Mouse (Mus musculus) hindbrain, embryonic 13.5 days (tissue): ENCODE results near the gene Calhm2. TPM values are rescaled to one million over a fixed set of nuclear protein-coding genes. Genes with fewer than 3 reads are reported as not detected.

Source experiments
- ATAC-seq: fragments of 200-750 bp; cut with Nextera tagmentation; 2 replicates; pipeline ENCODE4 v1.8.0; 2017; ENCODE audit warnings: moderate TSS enrichment; ENCODE audit not compliant: low FRiP score
- H3K27ac ChIP-seq: fragments of 300-500 bp; sonication (generic); 2 replicates; pipeline ENCODE4 v1.5.1; 2015; ENCODE audit warnings: inconsistent platforms, mild to moderate bottlenecking, moderate library complexity
- H3K27me3 ChIP-seq: fragments of 300-500 bp; sonication (generic); 2 replicates; pipeline ENCODE4 v1.6.1; 2015; ENCODE audit warnings: mild to moderate bottlenecking, inconsistent platforms
- H3K36me3 ChIP-seq: fragments of 300-500 bp; sonication (generic); 2 replicates; pipeline ENCODE4 v1.6.1; 2015; ENCODE audit warnings: mild to moderate bottlenecking, inconsistent platforms
- H3K4me1 ChIP-seq: fragments of 300-500 bp; sonication (generic); replicated peaks from 2 replicates; pipeline ENCODE4 v1.6.1; 2015; ENCODE audit warnings: inconsistent platforms
- H3K4me2 ChIP-seq: fragments of 300-500 bp; sonication (generic); 2 replicates; pipeline ENCODE4 v1.6.1; 2015; ENCODE audit warnings: inconsistent platforms, mild to moderate bottlenecking, moderate library complexity
- H3K4me3 ChIP-seq: fragments of 300-500 bp; sonication (generic); 2 replicates; pipeline ENCODE4 v1.5.1; 2015; ENCODE audit warnings: mild to moderate bottlenecking, inconsistent platforms
- H3K9ac ChIP-seq: fragments of 300-500 bp; sonication (generic); 2 replicates; pipeline ENCODE4 v1.6.1; 2015; ENCODE audit warnings: mild to moderate bottlenecking, inconsistent platforms
- H3K9me3 ChIP-seq: fragments of 300-500 bp; sonication (generic); 2 replicates; pipeline ENCODE4 v1.6.1; 2016; ENCODE audit warnings: inconsistent platforms
- WGBS: fragments of 180-500 bp; shearing (Covaris S2); methylation state at CpG from one replicate; pipeline ENCODE4 v1.1.7; 2015; 5-methylcytosine and 5-hydroxymethylcytosine counted together
- polyA plus RNA-seq: library from polyadenylated mRNA; unstranded; fragments of >200 nt; fragmentation: Nextera tagmentation; extraction: Ambion mirVana; gene quantifications from 2 replicates; pipeline ENCODE4 v1.2.1, GENCODE M21; 2015

Calhm2 gene
- polyA plus RNA-seq, 1 experiment from 2014 or later = 1.3 TPM

DNA sequence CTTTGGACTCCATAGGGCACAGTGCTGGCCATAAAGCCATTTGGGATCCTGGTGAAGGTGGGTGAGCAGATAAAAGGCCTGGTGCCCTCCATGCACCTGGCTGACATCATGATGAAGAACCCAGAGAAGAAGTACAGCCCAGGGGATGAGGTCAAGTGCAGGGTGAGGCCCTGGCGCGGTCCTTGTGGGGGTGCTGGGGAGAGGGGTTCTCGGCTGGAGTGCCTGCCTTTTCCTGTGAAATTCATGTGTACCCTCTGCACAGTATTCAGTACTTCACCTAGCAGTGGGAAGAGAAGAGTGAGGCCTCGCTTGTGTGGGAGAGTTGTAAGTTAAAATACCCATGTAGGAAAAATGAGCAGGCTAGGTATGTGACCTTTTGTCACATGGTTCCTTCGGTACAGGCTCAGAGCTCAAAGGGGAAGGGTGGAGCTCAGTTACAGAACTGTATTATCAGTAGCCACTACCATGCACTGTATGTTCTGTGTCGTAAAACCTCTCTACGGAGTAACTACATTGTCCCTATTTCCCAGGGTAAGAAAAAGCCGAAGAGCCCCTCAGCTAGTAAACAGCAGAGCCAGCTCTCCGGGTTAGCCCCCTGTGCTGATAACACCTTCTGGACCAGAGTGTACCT lies 33.3 kb downstream of the Calhm2 start:
- H3K9me3 ChIP-seq = no peaks in the 10 kb centered on the region
- H3K9ac ChIP-seq = no peak overlapping the region
- H3K4me1 ChIP-seq = no peaks in the 10 kb centered on the region
- WGBS = 97% methylated on average over 9 of the region's 9 CpGs
- no peak for ATAC-seq
- no peaks in the 10 kb centered on the region for H3K27me3 ChIP-seq
- H3K36me3 ChIP-seq = peaks cover 99% of the 10 kb centered on the region
- H3K27ac ChIP-seq = no peak overlapping the region
- H3K4me3 ChIP-seq = no peak overlapping the region
- H3K4me2 ChIP-seq = no peak overlapping the region

DNA sequence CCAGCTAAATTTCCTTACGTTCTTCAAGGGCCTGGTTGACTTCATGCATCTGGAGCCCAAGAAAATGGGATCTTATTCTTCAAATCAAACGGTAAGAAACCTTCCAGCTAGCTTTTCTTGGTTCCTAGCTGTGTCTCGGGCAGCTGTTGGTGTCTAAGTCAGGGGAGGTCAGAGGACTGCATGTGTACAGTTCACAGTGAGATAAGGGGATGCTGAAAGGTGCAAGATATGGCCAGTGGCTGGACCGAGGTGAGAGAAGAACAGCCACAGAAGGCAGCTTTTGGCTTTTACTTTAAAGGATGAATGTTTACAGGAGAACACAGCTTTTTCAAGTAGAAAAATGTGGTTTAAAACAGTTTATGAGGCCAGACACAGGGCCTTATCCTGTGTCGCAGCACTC lies 37.0 kb downstream of the Calhm2 start:
- no peak overlapping the region for H3K4me3 ChIP-seq
- no peaks in the 10 kb centered on the region for H3K27me3 ChIP-seq
- no peaks in the 10 kb centered on the region for H3K4me1 ChIP-seq
- ATAC-seq = no peak
- H3K9ac ChIP-seq = no peak overlapping the region
- H3K27ac ChIP-seq = no peak overlapping the region
- H3K4me2 ChIP-seq = no peak overlapping the region
- H3K9me3 ChIP-seq = no peaks in the 10 kb centered on the region
- peaks cover 98% of the 10 kb centered on the region for H3K36me3 ChIP-seq
- 93% methylated on average over 5 of the region's 5 CpGs for WGBS

DNA sequence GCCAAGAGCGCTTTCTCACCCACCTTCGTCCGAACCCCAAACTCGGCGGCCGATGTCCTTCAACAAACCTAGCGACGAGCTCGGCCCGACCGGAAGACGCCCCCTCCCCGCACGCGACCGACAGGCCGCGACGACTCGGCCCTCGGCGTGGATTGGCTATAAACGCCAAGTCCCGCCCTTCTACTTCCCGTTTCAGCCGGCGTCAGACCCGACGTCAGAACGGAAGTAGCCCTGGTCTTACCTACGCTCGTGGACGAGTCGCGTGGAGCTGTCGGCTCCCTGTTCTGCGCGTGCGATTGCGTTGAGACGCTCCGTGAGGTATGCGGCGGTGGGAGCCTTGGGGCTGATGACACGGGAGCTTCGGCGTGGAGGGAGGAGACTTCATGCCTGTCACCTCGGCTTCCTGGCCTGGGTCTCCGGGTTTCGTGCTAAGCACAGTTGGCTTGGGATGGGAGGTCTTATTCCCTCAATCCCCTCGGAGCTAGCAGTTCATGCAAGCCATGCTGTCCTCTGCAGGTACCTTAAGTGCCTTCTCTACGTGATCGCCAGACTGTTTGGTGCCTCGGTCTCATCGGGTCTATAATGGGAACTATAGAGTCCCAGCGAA lies 47.4 kb downstream of the Calhm2 start, which contains the start of the genes Usmg5 and Pdcd11:
Gene Usmg5 (minus strand): TSS at position 98 of the 607 bp plus-strand sequence.
Gene Pdcd11 (plus strand): TSS at position 219 of the 607 bp plus-strand sequence.
- peak; percentile 100 for ATAC-seq
- H3K36me3 ChIP-seq = peaks cover 28% of the 10 kb centered on the region
- under 1% methylated on average over 56 of the region's 56 CpGs for WGBS

DNA sequence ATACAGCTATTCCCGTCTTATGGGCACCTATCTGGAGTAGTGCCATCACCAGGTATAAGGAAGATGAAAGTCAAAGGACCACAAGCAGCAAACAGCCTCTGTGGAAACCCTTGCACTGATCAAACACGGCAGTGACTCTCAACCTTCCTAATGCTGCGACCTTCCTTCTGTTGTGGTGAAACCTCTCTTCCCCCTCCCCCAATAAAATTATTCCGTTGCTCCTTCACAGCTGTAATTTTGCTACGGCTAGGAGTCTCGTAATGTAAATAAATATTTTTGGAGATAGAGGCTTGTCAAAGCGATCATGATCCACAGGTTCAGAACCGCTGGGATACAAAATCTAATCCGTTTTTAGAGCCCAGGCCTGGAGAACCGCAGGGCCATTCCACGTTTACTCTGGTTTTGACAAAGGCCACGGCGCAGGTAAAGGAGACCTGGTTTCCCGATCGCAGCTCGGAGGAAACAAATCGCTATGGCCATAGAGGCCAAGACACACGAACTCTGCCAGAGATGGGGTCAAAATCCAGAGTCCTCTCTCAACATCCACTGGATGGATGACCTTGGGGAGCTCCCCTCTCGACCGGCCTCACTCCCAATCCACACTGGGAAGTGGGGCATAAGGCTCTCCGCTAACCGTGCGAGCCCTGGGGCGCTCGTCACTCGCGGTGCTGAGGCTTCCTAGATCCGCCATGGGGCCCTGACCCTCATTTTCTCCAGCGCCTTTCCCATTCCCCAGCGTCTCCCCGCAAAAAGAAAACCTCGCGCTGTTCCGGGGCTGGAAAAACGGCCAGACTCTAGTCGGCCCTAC lies 48.2 kb downstream of the Calhm2 start:
- H3K27me3 ChIP-seq = no peaks in the 10 kb centered on the region
- peak overlapping the region; percentile 99 for H3K9ac ChIP-seq
- peak overlapping the region; percentile 98 for H3K4me3 ChIP-seq
- H3K4me2 ChIP-seq = peak overlapping the region; percentile 73
- WGBS = 3% methylated on average over 36 of the region's 36 CpGs
- peak overlapping the region; percentile 90 for H3K27ac ChIP-seq
- peaks cover 27% of the 10 kb centered on the region for H3K4me1 ChIP-seq
- no peaks in the 10 kb centered on the region for H3K9me3 ChIP-seq
- peak; percentile 76 for ATAC-seq
- H3K36me3 ChIP-seq = peaks cover 25% of the 10 kb centered on the region

More for the DNA sequence above, 47.4 kb downstream of the Calhm2 start, which contains the start of the genes Usmg5 and Pdcd11:
- Histone ChIP-seq H3K27me3 (no peaks in the 10 kb centered on the region), H3K27ac (peak within 1 kb of the TSS; percentile 90), H3K9ac (peak within 1 kb of the TSS; percentile 99), H3K4me2 (peak within 1 kb of the TSS; percentile 75), H3K4me3 (peak within 1 kb of the TSS; percentile 98), H3K9me3 (no peaks in the 10 kb centered on the region), H3K4me1 (peaks cover 27% of the 10 kb centered on the region)

DNA sequence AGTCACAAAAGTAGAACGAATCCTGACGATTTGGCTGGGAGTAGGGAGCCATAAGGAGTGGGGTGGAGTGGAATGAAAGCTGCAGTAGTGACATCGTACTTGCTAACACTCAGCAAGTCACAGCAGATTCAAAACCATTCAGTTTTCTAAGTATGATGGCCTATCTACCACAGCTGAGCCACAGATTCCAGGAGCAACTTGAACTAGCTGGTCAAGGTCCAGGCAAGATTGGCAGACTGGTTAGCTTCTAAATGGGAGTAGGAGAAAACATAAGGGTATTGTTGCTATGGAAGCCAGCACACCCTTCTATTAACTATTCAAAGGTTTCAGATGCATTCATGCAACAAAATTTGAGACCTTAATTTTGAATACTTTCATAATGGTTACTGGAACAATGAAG lies 49.9 kb downstream of the Calhm2 start:
- Histone ChIP-seq H3K4me1 (peaks cover 27% of the 10 kb centered on the region), H3K4me2 (no peak overlapping the region), H3K27ac (no peak overlapping the region; the same call in 1 of the 2 replicates), H3K4me3 (no peak overlapping the region), H3K9ac (no peak overlapping the region), H3K27me3 (no peaks in the 10 kb centered on the region), H3K9me3 (no peaks in the 10 kb centered on the region), H3K36me3 (peaks cover 30% of the 10 kb centered on the region)
- no peak for ATAC-seq
- 88% methylated on average over 3 of the region's 3 CpGs for WGBS

DNA sequence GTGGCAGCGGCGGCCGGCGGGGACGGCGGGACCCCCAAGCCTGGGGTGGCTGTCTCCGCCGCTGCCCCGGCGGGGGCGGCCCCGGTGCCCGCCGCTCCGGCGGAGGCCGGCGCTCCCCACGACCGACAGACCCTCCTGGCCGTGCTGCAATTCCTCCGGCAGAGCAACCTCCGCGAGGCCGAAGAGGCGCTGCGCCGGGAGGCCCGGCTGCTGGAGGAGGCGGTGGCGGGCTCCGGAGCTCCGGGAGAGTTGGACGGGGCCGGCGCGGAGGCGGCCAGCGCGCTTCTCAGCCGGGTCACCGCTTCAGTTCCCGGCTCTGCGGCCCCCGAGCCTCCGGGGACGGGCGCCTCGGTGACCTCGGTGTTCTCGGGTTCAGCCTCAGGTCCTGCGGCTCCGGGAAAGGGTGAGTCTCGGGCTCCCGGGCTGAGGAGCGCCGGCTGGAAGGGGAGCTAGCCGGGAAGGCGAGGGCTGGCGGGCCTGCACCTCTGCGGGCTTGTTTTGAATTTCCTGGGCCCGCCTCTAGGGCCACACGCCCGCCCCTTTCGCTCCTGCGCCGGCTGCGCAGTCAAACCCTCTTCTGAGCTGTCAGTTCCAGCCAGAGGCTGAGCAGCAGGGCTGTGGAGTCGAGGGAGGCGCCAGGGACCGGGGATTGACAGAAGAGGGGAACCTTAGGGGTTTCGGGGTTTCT lies 70.0 kb downstream of the Calhm2 start:
- Histone ChIP-seq H3K9ac (peak overlapping the region; percentile 98), H3K4me2 (peak overlapping the region; percentile 70)
- peak; percentile 90 for ATAC-seq

DNA sequence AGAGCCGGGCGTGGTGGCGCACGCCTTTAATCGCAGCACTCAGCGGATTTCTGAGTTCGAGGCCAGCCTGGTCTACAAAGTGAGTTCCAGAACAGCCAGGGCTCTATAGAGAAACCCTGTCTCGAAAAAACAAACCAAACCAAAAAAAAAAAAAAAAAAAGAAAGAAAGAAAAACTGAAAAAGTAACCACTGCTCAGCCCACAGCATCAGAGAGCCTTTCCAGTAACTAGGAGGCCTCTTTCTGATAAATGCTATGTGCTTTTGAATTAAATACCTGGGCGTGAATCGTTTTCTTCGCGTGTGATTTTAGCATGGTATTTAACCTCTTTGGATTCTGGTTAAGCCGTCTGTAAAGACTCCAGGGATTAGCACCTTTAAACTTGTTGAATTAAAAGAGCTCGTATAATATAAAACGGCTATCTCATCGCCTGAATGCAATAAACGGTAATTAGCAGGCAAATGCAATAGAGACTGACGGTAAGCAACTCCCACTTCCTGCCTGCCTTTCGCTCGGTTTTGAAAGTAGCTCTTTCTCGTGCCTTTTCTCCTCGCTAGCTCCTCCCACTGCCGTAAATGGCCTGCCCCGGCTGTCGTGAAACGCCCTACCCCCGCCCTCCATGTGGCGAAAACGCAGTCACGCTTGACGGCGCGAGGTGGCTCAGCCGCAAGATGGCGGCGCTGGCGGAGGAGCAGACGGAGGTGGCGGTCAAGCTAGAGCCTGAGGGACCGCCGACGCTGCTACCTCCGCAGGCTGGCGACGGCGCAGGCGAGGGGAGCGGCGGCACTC lies 70.8 kb downstream of the Calhm2 start, which contains the start of gene Taf5:
Gene Taf5 (plus strand): TSS at position 651 of the 787 bp plus-strand sequence.
- peak; percentile 85 for ATAC-seq
- H3K4me2 ChIP-seq = peak within 1 kb of the TSS; percentile 70
- peak within 1 kb of the TSS; percentile 98 for H3K9ac ChIP-seq
- H3K27ac ChIP-seq = peak within 1 kb of the TSS; percentile 93
- H3K4me1 ChIP-seq = peaks cover 11% of the 10 kb centered on the region
- 12% methylated on average over 40 of the region's 49 CpGs for WGBS
- no peaks in the 10 kb centered on the region for H3K27me3 ChIP-seq
- peaks cover 16% of the 10 kb centered on the region for H3K36me3 ChIP-seq
- H3K9me3 ChIP-seq = no peaks in the 10 kb centered on the region
- H3K4me3 ChIP-seq = peak within 1 kb of the TSS; percentile 99

More for the DNA sequence above, 70.0 kb downstream of the Calhm2 start:
- Histone ChIP-seq H3K9me3 (no peaks in the 10 kb centered on the region), H3K27ac (peak overlapping the region; percentile 93), H3K4me3 (peak overlapping the region; percentile 99), H3K27me3 (no peaks in the 10 kb centered on the region), H3K36me3 (peaks cover 22% of the 10 kb centered on the region), H3K4me1 (peaks cover 11% of the 10 kb centered on the region)
- under 1% methylated on average over 66 of the region's 72 CpGs for WGBS

DNA sequence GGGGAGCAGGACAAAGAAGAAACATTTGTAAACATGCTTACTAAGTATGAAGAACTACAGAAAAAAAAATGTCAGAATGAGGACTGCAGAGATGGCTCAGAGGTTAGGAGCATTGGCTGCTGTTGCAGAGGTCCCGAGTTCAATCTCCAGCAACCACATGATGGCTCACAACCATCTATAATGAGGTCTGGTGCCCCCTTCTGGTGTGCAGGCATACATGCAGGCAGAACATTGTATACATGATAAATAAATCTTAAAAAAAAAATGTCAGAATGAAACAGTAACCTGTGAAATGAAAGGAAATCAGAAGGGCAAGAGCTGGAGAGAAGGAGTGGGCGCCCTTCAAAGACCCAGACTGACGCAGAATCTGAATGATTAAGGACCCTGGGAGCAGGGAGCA lies 72.2 kb downstream of the Calhm2 start:
- peaks cover 11% of the 10 kb centered on the region for H3K4me1 ChIP-seq
- H3K27ac ChIP-seq = no peak overlapping the region
- H3K4me2 ChIP-seq = no peak overlapping the region
- H3K4me3 ChIP-seq = no peak overlapping the region
- H3K9ac ChIP-seq = no peak overlapping the region
- no peak for ATAC-seq
- H3K9me3 ChIP-seq = no peaks in the 10 kb centered on the region
- no peaks in the 10 kb centered on the region for H3K27me3 ChIP-seq
- WGBS = 84% methylated on average over 3 of the region's 3 CpGs
- peaks cover 1% of the 10 kb centered on the region; the same call in 1 of the 2 replicates for H3K36me3 ChIP-seq

DNA sequence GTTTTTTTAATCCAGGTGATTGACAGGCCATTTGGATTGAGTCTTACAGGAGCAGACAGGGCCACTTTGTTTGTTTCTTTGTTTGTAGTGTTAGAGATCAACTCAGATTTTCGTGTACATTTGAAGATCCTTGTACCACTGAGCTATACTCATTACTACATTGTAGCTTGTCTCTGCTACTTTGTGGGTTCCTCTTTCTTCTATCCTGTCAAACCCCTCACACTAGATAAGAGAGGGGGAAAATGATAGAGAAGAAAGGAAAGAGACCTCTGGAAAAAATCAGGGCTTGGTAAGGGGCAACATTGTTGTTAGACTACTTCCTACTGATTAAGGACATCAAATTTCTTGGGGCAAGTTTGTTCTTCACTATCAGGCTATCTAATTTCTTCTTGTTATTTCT lies 80.4 kb downstream of the Calhm2 start:
- Histone ChIP-seq H3K4me1 (no peaks in the 10 kb centered on the region), H3K4me3 (no peak overlapping the region), H3K27ac (no peak overlapping the region), H3K27me3 (no peaks in the 10 kb centered on the region), H3K9me3 (no peaks in the 10 kb centered on the region), H3K36me3 (no peaks in the 10 kb centered on the region), H3K9ac (no peak overlapping the region), H3K4me2 (no peak overlapping the region)
- ATAC-seq = no peak
- 66% methylated on average over 1 of the region's 1 CpGs for WGBS
